Mouse (Mus musculus) heart, postnatal 10 days (tissue): ENCODE measurements around the gene Erc2. TPM values are rescaled to one million over a fixed set of nuclear protein-coding genes. Genes with fewer than 3 reads are reported as not detected.

Experiments used
- DNase-seq, 2 experiments: peaks; one replicate each; pipeline ENCODE4 v3.0.0; 2021
- intact Hi-C: fragments of 180-260 bp; cut with DNase I; formaldehyde crosslinking; loops from one replicate; pipeline ENCODE4 v1.15.1; 2025
- total RNA-seq, 2 experiments: library from RNA; stranded (reverse); gene quantifications; 2 replicates each; pipeline ENCODE4 v1.2.3; 2021

Erc2 gene
- total RNA-seq, 2 experiments from 2014 or later: 2.5 to 2.9 TPM

- peak in 1 of 2 experiments; percentile 6 for DNase-seq
- intact Hi-C loops: no loop called here
Measured at GRCm38 (mm10) chr14:27901772-27902171, 279.5 kb downstream of the Erc2 start.

- no peak for DNase-seq
- intact Hi-C loops: no loop called here
Measured at GRCm38 (mm10) chr14:27921656-27922373, 299.6 kb downstream of the Erc2 start.

GRCm38 (mm10) chr14:27927369-27927768, 305.1 kb downstream of the Erc2 start:
- intact Hi-C loops: no loop called here
- no peak for DNase-seq

- no peak for DNase-seq
- intact Hi-C loops: no loop called here
Measured at GRCm38 (mm10) chr14:27933533-27933932, 311.3 kb downstream of the Erc2 start.

- intact Hi-C loops: no loop called here
- no peak for DNase-seq
Measured at GRCm38 (mm10) chr14:27935714-27936113, 313.5 kb downstream of the Erc2 start.

- intact Hi-C loops: no loop called here
- no peak for DNase-seq
Measured at GRCm38 (mm10) chr14:27937922-27938321, 315.7 kb downstream of the Erc2 start.

- intact Hi-C loops: loop anchor here (5.0 kb wide), 1 partner anchor 562 kb away; no protein-coding TSS in a partner anchor
- no peak for DNase-seq
Measured at GRCm38 (mm10) chr14:27945276-27945675, 323.0 kb downstream of the Erc2 start.

GRCm38 (mm10) chr14:27946211-27946610, 324.0 kb downstream of the Erc2 start:
- intact Hi-C loops: loop anchor here (5.0 kb wide), 1 partner anchor 561 kb away; no protein-coding TSS in a partner anchor

GRCm38 (mm10) chr14:27948391-27948790, 326.2 kb downstream of the Erc2 start:
- intact Hi-C loops: loop anchor here (5.0 kb wide), 1 partner anchor 559 kb away; no protein-coding TSS in a partner anchor
- no peak for DNase-seq

More at GRCm38 (mm10) chr14:27946211-27946610, 324.0 kb downstream of the Erc2 start:
- peak; percentile 18 to 24 for DNase-seq

GRCm38 (mm10) chr14:27953814-27954213, 331.6 kb downstream of the Erc2 start:
- intact Hi-C loops: no loop called here
- no peak for DNase-seq

GRCm38 (mm10) chr14:27956801-27957200, 334.6 kb downstream of the Erc2 start:
- intact Hi-C loops: no loop called here
- peak; percentile 7 to 9 for DNase-seq

GRCm38 (mm10) chr14:27973701-27974100, 351.5 kb downstream of the Erc2 start:
- no peak for DNase-seq
- intact Hi-C loops: no loop called here

GRCm38 (mm10) chr14:27975661-27976060, 353.4 kb downstream of the Erc2 start:
- intact Hi-C loops: no loop called here
- no peak for DNase-seq

- intact Hi-C loops: no loop called here
- no peak for DNase-seq
Measured at GRCm38 (mm10) chr14:27984758-27985157, 362.5 kb downstream of the Erc2 start.

GRCm38 (mm10) chr14:27985201-27985600, 363.0 kb downstream of the Erc2 start:
- DNase-seq: no peak
- intact Hi-C loops: no loop called here

- DNase-seq: no peak
- intact Hi-C loops: no loop called here
Measured at GRCm38 (mm10) chr14:27987422-27987821, 365.2 kb downstream of the Erc2 start.

GRCm38 (mm10) chr14:27998551-27998950, 376.3 kb downstream of the Erc2 start:
- no peak for DNase-seq
- intact Hi-C loops: no loop called here

GRCm38 (mm10) chr14:28004023-28004422, 381.8 kb downstream of the Erc2 start:
- peak; percentile 17 to 36 for DNase-seq
- intact Hi-C loops: loop anchor here (5.0 to 10.0 kb wide), 2 partner anchors 503 to 1441 kb away; no protein-coding TSS in a partner anchor

GRCm38 (mm10) chr14:28010536-28011280, 388.5 kb downstream of the Erc2 start:
- DNase-seq: peak; percentile 25 to 69
- intact Hi-C loops: no loop called here

- intact Hi-C loops: no loop called here
- no peak for DNase-seq
Measured at GRCm38 (mm10) chr14:28023199-28023598, 401.0 kb downstream of the Erc2 start.

- intact Hi-C loops: no loop called here
- no peak for DNase-seq
Measured at GRCm38 (mm10) chr14:28030870-28031269, 408.6 kb downstream of the Erc2 start.

GRCm38 (mm10) chr14:28035013-28035412, 412.8 kb downstream of the Erc2 start:
- DNase-seq: no peak
- intact Hi-C loops: no loop called here
